Mouse (Mus musculus): ENCODE results near the gene Ggnbp2.

Gene Ggnbp2

DNA sequence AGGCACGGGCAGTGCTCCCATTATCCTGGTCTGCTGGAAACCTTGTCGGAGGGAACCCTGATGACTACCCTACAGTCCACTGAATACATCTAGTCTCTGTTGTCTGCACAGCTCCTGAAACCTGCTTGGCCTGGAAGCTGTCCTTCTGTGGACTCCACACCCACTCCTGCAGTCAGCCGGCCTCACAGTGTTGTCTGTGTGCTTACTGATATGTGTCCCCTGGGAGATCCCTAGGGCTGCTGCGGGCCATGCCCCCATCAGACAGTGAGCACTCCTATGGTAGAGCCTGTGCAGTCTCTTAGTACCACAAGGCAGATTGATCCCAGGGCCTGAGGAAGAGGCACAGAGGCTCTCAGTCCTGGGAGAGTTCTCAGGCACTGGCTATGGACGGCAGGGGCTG, 48.1 kb downstream of the Ggnbp2 start:
- no peak for DNase-seq

DNA sequence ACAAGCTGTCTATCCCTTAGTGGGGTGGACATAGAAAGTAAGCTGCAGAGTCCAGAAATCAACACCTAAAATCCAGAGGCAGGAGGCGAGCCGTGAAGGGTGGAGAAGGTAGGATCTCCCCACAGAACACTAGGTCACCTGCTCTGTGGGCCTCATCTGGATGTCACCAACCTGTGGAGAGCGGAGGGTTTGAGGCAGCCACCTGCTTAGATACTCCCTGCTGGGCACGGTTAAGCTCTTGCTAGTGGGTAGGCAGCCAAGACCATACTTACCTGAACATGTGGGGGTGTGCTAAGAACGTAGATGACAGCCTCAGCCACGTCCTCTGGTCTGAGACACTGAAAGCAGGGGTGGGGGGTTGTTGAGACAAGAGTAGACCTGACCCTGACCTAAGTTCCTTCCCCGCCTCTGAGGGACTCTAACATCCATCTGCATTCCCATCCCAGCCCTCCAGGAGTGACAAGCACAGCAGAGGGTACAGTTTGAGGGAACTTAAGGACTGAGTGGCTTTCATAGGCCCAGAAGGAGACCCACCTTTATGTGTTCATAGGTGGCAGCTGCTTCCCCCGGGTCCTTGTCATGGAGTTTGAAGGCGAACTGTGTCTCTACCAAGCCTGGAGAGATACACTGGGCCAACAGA, 49.4 kb downstream of the Ggnbp2 start:
- no peak for DNase-seq

DNA sequence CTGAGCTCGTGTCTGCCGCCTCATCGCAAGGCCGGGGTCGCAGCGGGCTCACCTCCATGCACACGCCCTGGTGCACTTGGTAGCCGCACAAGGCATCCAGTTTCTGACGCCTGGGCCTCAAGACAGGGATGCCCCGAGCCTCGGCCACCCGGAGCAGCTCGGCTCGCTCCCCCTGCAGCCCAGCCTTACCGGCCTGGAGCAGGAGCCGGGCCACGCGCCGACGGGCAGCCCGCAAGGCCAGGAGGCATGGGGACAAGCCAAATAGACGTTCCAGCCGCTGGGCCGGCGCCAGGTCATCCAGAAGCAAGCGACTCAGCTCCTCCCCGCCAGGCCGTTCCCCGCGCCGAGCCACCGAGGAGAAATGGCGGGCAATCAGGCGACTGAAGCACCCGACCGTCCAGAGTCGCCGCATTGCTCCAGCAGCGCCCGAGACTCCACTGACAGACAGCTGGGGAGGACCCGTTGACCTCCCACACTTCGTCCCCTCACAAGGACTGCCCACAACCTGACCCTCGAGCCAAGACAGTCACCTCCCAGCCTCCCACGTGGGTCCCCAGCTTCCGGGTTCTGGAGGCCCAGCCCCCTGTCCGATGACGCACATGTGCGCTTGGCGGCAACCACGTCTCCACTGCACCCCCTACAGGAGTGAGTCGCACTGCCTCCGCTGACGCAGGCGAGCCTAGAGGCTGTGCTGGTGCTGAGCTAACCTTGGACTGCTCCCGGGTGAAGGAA, 51.5 kb downstream of the Ggnbp2 start, which contains the start of gene Mrm1:
Mrm1 (minus strand) TSS at position 555 of the 732 bp plus-strand sequence.
- DNase-seq, result peak; percentile 95

DNA sequence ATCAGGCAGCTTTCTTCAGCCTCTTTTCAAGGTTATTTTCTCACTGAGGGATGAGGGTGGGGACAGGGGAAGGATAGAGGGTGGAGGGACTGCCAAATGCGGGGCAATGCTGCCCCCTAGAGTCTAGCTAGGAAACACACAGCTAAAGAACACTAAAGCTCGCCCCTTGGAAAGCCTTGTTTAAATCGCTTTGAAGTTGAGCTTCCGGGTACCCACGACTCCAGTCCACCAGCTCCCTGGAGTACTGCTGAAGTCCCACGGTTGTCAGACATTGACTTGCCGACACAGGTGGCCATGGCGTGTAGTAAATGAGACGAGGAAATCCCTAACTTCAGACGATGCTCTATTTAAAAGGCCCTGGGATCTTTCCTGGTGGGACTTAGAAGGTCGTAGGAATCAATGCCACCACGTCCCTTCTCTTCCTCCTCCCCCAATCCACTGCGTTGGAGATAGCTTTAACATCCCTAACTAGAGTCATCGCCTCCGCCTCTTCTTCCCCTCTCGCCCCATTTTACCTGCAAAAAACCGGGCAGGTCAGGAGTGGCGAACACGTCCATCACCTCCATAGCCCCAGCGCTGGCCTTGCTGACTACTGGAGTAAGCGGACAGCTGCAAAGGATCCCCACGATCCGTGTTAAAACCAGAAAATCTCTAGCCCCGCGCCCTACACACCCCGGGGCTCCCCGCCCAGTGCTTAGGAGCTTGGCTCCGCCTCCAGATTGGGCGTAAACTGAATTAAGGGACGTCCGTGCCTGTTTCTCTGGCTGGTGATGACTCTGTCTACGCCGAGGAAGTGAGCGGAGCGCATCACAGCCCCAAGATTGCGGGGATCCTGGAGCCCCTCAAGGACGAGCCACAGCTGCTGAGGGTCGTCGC, 52.3 kb downstream of the Ggnbp2 start:
- peak; percentile 84 for DNase-seq

DNA sequence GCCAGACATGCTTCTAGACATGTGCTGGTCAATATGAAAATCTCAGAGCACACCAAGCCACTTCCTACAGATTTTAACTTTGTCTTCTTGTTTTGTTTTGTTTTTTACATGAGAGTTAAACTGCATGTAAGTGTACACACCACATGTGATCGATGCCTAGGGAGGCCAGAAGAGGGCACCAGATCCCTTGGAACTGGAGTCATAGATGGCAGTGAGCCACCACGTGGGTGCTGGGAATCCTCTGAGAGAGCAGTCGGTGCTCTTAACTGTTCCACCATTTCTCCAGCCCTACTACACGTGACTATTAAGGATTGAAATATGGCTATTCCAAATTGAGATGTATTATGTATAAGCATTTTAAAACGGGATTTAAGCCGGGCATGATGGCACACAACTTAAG, 53.3 kb downstream of the Ggnbp2 start:
- no peak for DNase-seq

DNA sequence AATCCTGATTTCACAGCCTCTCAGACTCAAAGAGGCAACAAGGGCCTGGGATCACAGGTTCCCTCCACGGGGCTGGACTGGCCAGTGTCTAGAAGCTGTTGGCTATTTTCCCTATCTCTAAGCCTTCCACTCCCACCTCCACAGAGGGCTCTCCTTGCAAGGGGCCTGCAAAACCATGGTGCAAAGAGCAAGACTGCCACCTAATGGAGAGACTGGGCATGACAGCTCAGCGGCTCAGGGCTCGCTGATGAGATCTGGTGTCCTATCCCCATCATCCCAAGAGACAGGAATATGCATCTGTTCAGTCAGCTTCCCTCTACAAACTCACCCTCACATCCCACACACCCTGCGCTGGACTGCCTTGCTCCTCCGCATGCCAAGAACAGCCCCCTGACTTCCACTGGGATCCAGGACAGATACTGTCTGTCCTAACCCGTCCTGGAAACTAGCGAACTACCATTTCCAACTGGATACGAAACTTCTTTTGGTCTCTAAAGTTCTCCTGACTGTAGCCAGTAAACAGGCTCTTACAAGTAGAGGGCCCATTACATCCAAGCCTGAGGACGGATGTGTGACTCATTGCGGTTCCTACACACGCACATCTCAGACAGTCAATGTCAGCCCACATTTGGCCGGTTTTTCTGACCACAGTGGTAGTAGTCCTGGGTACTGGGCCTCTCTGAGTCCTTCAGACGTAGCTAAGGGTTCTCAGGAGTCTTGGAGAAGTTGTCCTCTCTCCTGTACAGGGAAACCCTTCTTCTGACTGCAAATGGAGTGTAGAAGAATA, 56.7 kb downstream of the Ggnbp2 start:
- DNase-seq, result peak; percentile 72

DNA sequence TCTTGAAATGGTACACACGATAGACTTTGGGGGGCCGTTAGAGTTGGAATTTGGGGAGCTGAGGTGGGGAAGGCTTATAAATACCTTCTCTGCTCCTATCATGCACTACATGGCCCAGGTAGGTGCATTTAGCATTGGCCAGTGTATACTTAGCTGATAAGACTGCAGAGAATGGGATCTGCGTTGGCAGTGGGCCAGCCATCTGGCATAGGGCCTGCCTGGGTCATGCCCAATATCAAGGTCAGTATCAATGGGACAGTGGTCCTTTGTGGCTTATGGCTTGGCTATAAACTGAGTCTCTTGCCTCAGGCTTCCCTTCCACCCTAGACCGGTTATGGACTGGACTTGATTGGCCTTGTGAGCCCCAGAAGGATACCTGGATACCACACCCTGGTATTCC, 66.2 kb downstream of the Ggnbp2 start:
- DNase-seq, result no peak

DNA sequence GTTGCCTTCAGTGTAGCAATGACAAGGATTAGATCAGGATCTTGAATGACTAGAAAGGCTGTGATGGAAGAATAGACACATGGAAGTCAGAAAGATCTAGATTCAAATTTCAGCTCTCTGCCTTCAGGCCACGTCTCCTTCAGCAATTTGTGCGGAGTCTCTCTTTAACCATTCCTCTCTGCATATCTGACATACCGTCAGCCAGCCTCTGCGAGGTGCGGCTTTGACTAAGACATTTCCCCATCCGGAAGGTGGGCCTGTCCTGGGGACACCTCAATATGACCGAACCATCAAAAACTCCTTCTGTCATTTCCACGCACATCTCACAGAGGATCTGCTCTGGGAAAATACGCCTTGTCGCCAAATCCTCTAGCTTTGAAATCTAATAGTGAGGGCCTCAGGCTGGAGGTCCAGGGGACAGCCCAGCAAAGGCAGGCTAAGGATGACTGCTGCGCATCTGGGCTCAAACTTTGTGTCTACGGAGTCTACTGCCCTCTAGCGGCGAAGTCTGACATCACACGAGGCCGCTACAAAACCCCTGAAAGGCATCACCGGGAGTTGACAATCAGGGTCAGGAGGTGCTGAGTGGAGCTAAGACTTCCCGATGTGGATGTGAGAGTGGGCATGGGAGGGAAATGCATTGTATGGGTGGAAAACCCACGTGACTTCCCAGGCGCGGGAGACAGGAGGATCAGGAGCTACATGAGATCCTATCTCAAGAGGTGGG, 72.8 kb downstream of the Ggnbp2 start:
- DNase-seq, result peak; percentile 71

DNA sequence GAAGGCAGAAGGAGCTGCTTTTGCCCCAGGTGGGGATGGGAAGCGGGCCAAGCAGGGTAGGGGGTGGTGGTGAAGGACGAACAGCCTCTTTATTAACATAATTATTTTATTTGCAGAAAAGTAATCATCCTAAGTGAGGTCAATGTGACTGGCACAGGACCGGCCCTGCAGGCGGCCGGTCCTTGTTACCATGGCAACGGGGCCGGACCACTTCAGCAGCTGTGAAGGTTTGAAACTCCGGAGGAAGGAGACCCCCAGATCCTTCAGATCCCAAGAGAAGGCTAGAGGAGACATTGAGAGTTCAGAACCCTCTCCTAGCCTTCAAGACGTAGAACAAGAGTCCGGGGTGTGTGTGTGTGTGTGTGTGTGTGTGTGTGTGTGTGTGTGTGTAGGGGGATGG, 73.6 kb downstream of the Ggnbp2 start:
- DNase-seq, result no peak

DNA sequence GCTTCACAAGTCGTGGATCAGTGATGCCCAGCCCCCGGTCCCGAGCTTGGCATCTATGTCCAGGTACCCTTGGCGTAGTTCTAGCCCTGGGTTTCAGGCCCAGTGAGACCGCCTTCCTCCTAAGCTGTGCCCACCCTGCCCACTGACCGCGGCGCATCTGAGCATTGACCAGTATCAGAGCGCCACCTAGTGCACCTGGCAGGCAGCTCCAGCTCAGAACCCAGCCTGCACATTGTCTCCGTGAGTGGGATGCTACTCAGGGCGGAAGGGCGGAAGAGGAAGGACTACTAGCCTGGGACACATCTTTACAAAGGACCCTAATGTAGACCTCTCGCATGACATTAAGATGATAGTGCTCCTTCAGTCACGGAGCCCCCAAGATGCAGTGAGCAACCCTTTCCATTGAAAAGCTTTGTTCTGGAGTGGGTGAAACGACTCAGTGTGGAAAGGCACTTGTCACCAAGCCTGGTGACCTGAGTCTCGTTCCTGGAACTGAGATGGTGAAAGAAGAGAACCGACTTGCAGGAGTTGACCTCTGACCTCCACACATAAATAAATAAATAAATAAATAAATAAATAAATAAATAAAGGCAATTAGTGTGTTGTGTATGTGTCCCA, 76.0 kb downstream of the Ggnbp2 start:
- DNase-seq, result peak; percentile 74

DNA sequence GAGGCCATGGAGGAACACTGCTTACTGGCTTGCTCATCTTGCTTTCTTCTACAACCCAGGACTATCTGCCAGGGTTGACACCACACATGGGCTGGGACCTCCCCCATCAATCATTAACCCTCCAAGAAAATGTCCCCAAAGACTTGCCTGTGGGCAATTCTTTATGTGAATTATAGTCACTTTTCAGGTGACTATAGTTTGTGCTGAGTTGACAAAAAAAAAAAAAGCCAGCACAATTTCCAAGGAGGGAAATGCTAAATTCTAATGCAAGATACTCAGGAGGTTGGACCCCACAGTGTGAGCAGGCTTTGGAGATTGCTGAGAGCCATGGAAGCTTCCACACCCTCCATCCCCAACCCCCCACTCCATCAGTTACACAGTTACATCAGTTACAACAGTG, 77.1 kb downstream of the Ggnbp2 start:
- DNase-seq, result no peak

DNA sequence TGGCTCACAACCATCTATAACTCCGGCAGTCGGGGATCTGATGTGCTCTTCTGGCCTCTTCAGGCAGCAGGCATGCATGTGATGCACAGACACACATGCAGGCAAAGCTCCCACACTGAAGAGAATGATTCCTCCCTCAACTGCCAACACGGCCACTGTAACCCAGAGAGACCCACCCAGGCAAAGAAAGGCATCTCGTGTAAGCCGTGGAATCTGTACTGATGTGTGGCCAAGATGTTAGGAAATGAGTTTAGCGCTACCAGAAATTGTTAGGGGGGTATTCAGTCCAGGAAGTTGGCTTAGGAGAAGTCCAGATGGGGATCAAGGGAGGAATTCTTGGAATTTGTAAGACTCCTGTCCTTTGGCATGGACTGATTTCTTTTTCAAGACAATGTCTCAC, 80.2 kb downstream of the Ggnbp2 start:
- no peak for DNase-seq
